Mouse (Mus musculus): ENCODE results near the gene Agpat4. TPM values are rescaled to one million over a fixed set of nuclear protein-coding genes. Genes with fewer than 3 reads are reported as not detected.

Gene Agpat4
- polyA plus RNA-seq, 1 experiment, result 35.2 TPM

DNA sequence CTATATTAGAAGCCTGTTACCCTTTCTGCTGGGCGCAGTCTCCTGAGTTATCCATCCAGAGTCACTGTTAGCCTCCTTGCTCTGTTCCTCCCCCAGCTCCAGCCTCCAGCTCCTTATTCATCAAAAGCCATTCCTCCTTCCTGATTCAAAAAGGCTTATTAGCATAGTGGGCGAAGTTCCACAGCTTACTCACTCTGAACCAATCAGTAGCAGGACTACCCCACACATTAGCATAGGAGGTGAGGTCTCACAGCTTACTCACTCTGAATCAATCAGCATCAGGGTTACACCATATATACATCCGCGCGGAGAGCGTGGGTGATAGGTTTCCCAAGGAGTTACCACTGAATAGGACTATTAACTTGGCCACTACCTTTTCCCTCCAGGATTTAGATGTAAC lies 93.8 kb downstream of the Agpat4 start:
- DNase-seq (ENCODE audit: low read depth), result peak; percentile 88
- TF ChIP-seq CTCF (IDR thresholded peaks at IDR 0.05; ENCODE audit: borderline replicate concordance, extremely low read depth, insufficient read depth, insufficient read length), result no peak
- no peak for TF ChIP-seq POLR2A (IDR thresholded peaks at IDR 0.05; ENCODE audit: borderline replicate concordance, extremely low read depth, insufficient read depth, insufficient read length, poor library complexity, severe bottlenecking)

DNA sequence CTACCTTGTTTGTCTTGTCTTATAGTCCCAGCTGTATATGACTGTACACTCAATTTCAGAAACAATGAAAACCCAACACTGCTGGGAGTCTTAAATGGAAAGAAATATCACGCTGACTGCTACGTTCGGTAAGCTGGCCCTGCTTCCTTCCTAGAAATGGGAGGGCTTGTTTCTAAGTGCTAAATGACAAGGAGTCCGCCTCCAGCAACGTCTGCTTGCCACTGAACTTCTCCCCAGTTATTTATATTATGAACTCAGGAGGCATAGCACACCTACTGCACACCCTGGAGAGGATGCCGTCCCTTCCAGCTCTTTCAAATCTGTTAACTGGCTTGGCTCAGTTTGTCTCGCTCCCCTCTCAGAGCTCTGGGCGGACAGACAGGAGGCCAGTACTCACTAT lies 94.9 kb downstream of the Agpat4 start:
- TF ChIP-seq CTCF (IDR thresholded peaks at IDR 0.05; ENCODE audit: borderline replicate concordance, extremely low read depth, insufficient read depth, insufficient read length), result no peak
- no peak for TF ChIP-seq POLR2A (IDR thresholded peaks at IDR 0.05; ENCODE audit: borderline replicate concordance, extremely low read depth, insufficient read depth, insufficient read length, poor library complexity, severe bottlenecking)
- DNase-seq (ENCODE audit: low read depth), result no peak

DNA sequence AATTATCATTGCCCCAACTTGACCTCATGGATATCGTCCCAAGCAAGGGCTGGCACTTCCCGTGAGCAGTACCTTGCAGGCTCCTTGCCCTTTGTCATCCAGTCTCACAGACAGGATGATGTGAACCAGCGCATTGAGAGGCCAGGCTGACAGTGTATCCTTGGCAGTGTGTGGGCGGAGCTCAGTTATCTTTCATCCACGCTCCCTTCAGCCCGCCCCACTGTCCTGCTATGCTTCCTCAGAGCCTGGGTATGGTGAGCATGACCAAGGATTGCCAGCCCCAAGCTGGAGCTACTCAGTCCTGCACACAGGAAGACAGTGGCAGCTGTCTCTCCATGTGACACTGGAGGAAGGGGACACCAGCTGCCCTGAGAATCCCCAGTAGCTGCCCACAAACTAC lies 97.7 kb downstream of the Agpat4 start:
- TF ChIP-seq POLR2A (IDR thresholded peaks at IDR 0.05; ENCODE audit: borderline replicate concordance, extremely low read depth, insufficient read depth, insufficient read length, poor library complexity, severe bottlenecking) (no peak), CTCF (IDR thresholded peaks at IDR 0.05; ENCODE audit: borderline replicate concordance, extremely low read depth, insufficient read depth, insufficient read length) (no peak)
- DNase-seq (ENCODE audit: low read depth), result no peak

DNA sequence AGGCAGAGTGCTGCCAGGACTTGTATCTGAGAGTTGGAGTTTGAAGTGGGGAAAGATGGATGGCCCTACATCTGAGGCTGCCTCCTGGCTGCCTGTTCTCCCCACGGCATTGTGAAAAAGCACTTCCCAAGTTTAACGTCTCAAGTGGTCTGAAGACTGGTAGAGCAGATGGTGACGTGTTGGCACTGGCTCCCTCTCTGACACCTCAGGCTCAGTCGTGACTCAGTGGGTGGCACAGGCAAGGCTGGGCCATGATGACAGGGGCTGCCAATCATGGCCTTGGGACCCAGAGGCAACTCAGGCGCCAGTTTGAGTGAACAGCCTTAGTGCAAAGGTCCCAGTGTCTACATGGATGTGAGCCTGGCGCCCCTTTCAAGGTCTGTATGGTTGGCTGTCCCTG lies 103.4 kb downstream of the Agpat4 start:
- TF ChIP-seq CTCF (IDR thresholded peaks at IDR 0.05; ENCODE audit: borderline replicate concordance, extremely low read depth, insufficient read depth, insufficient read length) (no peak), POLR2A (IDR thresholded peaks at IDR 0.05; ENCODE audit: borderline replicate concordance, extremely low read depth, insufficient read depth, insufficient read length, poor library complexity, severe bottlenecking) (no peak)
- DNase-seq (ENCODE audit: low read depth), result peak; percentile 76

DNA sequence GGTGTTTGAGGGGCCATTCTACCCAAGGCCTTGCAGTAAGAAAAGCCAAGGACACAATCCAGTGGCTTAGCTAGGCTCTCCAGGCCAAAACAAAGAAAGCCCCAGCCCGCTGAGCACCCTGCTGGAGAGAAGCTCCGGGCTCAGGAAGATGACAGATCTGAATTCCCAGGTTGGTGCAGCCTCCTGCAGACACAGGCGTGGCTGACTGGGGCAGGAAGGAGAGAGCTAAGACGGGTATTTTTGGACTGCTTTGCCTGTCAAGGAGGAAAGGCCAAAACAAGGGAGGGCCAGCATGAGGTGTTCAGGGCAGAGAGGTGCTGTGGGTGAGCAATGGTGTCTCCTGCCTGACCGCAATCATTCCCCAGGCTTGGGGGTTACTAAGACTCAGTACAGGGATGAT lies 105.2 kb downstream of the Agpat4 start:
- DNase-seq (ENCODE audit: low read depth), result no peak
- no peak for TF ChIP-seq CTCF (IDR thresholded peaks at IDR 0.05; ENCODE audit: borderline replicate concordance, extremely low read depth, insufficient read depth, insufficient read length)

DNA sequence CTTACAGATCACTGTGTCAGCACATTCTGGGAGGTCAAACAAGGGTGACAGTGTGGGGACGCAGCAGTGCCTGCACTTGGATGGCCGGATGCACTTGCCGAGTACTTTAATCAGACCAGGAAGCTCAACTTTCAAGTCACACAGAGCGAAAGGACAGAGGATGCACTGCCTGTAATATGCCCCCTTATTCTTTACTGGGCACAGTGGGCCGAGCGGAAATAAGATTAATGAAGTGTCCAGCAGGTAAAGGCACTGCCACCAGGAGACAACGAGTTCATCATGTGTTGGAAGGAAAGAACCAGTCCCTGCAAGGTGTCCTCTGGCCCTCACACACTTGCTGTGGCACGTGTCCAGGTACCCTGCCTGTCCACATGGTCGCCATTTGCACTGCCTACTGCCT lies 105.6 kb downstream of the Agpat4 start:
- DNase-seq (ENCODE audit: low read depth), result no peak
- TF ChIP-seq POLR2A (IDR thresholded peaks at IDR 0.05; ENCODE audit: borderline replicate concordance, extremely low read depth, insufficient read depth, insufficient read length, poor library complexity, severe bottlenecking) (no peak), CTCF (IDR thresholded peaks at IDR 0.05; ENCODE audit: borderline replicate concordance, extremely low read depth, insufficient read depth, insufficient read length) (no peak)

DNA sequence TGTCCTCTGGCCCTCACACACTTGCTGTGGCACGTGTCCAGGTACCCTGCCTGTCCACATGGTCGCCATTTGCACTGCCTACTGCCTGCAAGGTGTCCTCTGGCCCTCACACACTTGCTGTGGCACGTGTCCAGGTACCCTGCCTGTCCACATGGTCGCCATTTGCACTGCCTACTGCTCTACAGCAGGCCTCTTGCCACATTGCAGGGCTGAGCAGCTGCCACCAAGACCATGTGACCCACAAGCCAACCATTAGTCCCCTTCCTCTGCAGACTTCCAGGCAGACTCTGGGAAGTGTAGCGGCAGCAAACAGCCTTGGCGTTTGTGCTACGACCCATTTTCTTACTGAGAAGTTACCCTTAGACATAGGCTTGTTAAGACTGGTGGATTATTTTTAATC lies 106.0 kb downstream of the Agpat4 start:
- DNase-seq (ENCODE audit: low read depth), result peak; percentile 66

DNA sequence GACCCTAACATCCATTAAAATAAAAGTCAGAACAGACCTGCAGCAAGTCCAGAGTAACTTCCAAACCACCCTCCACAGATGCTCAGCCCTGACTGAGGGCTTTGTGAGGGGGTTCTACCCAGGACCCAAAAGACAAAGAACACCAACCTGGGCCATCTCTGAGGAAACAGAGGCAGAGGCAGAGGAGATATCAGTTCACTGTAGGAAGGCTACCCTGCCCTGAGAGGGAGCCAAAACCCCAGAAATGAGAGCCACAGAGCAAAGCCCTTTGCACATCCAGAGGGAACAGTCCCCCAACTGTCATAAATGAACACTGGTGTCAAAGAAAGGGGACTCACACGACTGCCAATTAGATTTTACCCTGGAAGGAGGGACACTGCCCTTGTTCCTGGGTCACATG lies 106.7 kb downstream of the Agpat4 start:
- TF ChIP-seq POLR2A (IDR thresholded peaks at IDR 0.05; ENCODE audit: borderline replicate concordance, extremely low read depth, insufficient read depth, insufficient read length, poor library complexity, severe bottlenecking) (no peak), CTCF (IDR thresholded peaks at IDR 0.05; ENCODE audit: borderline replicate concordance, extremely low read depth, insufficient read depth, insufficient read length) (peak; percentile 16; the same call in 1 of the 2 replicates)
- DNase-seq (ENCODE audit: low read depth), result no peak

DNA sequence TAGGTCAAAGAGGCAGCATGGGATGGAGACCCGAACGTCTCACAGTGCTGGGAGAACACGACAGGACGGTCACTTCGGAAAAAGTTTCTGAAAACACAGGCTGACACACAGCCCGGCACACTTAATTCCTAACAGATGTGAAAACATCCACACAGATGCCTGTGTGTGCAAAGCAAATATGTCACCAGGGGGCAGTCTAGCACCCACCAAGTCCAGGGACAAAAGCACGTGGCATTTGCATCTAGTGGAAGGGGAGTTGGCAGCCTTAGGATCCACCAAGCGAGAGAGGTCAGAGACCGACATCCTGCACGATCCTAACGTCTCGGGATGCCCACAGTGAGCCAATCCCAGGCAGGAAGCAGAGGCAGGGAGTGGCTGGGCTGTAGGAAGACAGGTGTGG lies 108.0 kb downstream of the Agpat4 start:
- DNase-seq (ENCODE audit: low read depth), result peak; percentile 60
- TF ChIP-seq CTCF (IDR thresholded peaks at IDR 0.05; ENCODE audit: borderline replicate concordance, extremely low read depth, insufficient read depth, insufficient read length) (peak; percentile 61; the same call in 1 of the 2 replicates), POLR2A (IDR thresholded peaks at IDR 0.05; ENCODE audit: borderline replicate concordance, extremely low read depth, insufficient read depth, insufficient read length, poor library complexity, severe bottlenecking) (no peak)

DNA sequence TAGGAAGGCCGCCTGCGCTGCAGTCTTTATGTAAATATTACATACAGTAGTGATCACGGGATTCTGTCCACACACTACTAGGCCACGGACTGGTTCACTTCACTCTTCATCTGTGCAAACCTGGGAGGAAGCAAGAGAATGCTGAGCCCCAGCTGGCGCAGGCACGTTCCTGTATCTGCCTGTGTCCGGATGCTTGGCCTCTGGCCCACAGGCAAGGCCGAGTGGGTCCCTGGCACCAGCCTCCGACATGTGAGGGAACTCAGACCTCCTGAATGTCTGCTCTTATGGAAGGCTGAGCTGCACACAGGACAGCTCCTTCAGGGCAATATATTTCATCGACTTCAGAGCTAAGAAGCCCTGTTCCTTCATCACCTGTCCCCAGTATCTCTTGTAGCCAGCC lies 109.5 kb downstream of the Agpat4 start:
- no peak for TF ChIP-seq CTCF (IDR thresholded peaks at IDR 0.05; ENCODE audit: borderline replicate concordance, extremely low read depth, insufficient read depth, insufficient read length)
- no peak for TF ChIP-seq POLR2A (IDR thresholded peaks at IDR 0.05; ENCODE audit: borderline replicate concordance, extremely low read depth, insufficient read depth, insufficient read length, poor library complexity, severe bottlenecking)
- DNase-seq (ENCODE audit: low read depth), result no peak

DNA sequence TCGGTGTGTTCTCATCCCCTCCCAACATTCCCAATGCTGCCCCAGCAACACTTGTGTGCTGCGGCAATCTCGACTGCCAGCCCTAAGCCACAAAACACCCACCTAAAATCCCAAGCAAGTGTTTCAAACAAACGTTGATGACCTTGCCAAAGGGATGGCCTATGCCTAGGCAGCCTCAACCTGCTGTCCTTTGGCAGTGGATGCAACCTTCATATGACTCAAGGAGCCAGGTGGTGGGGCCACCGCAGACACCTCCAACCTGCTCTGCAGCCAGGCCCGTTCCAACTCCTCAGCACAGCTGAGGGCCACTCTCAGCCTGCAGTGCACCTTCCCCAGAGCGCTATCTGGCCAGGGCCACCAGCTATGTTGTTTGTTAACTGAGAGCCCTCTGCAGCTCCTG lies 110.0 kb downstream of the Agpat4 start:
- no peak for TF ChIP-seq CTCF (IDR thresholded peaks at IDR 0.05; ENCODE audit: borderline replicate concordance, extremely low read depth, insufficient read depth, insufficient read length)
- TF ChIP-seq POLR2A (IDR thresholded peaks at IDR 0.05; ENCODE audit: borderline replicate concordance, extremely low read depth, insufficient read depth, insufficient read length, poor library complexity, severe bottlenecking), result no peak
- no peak for DNase-seq (ENCODE audit: low read depth)

DNA sequence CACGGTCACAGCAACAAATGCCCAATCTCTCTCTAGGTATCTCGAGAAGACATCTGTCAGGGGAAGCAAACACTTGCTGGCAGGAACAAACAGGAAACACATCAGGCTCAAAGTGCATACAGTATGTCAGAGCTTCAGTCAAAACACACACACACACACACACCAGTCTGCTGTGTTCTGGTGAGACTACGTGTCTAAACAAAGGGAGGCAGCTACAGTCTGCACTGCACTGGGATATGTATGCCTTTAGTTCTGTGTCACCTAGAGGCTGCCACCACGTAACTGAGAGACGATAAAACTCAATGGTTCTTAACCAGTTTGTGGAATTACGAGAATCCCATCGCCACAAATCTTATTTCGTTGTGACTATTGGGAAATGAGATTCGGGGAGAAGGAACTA lies 111.3 kb downstream of the Agpat4 start:
- DNase-seq (ENCODE audit: low read depth), result no peak
- TF ChIP-seq CTCF (IDR thresholded peaks at IDR 0.05; ENCODE audit: borderline replicate concordance, extremely low read depth, insufficient read depth, insufficient read length) (no peak), POLR2A (IDR thresholded peaks at IDR 0.05; ENCODE audit: borderline replicate concordance, extremely low read depth, insufficient read depth, insufficient read length, poor library complexity, severe bottlenecking) (no peak)

DNA sequence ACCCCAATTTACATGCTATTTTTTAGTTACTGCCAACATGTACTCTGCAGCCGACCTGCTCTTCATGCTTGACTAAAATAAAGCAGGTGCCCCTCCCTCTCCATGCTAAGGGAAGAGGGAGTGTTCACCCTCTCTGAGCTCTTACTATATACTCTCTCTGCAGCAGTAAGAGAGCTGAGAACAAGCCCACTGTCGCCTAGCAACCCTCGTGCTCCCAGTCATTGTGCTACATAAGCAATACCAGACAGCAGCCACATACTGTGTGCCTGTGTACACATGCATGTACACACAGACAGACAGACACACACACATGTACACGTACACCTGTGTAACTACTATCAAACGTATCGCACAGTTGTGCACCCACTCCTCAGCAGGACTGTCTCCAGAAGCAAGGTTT lies 111.7 kb downstream of the Agpat4 start:
- DNase-seq (ENCODE audit: low read depth), result peak; percentile 79
- TF ChIP-seq POLR2A (IDR thresholded peaks at IDR 0.05; ENCODE audit: borderline replicate concordance, extremely low read depth, insufficient read depth, insufficient read length, poor library complexity, severe bottlenecking), result no peak
- no peak for TF ChIP-seq CTCF (IDR thresholded peaks at IDR 0.05; ENCODE audit: borderline replicate concordance, extremely low read depth, insufficient read depth, insufficient read length)

All from brain, embryonic 14.5 days (tissue).